Mouse (Mus musculus): ENCODE measurements at regions not wholly inside any gene's neighbourhood (a gene's known extent, or its start where the extent isn't known, plus 50 kb on each side); places are given as distances from the start of the nearest gene placed in this dataset.
"Not testable (repeated sequence)": the region's sequence is repeated elsewhere in the genome, so short reads cannot be mapped to it uniquely, and the experiment has no call there.

DNA sequence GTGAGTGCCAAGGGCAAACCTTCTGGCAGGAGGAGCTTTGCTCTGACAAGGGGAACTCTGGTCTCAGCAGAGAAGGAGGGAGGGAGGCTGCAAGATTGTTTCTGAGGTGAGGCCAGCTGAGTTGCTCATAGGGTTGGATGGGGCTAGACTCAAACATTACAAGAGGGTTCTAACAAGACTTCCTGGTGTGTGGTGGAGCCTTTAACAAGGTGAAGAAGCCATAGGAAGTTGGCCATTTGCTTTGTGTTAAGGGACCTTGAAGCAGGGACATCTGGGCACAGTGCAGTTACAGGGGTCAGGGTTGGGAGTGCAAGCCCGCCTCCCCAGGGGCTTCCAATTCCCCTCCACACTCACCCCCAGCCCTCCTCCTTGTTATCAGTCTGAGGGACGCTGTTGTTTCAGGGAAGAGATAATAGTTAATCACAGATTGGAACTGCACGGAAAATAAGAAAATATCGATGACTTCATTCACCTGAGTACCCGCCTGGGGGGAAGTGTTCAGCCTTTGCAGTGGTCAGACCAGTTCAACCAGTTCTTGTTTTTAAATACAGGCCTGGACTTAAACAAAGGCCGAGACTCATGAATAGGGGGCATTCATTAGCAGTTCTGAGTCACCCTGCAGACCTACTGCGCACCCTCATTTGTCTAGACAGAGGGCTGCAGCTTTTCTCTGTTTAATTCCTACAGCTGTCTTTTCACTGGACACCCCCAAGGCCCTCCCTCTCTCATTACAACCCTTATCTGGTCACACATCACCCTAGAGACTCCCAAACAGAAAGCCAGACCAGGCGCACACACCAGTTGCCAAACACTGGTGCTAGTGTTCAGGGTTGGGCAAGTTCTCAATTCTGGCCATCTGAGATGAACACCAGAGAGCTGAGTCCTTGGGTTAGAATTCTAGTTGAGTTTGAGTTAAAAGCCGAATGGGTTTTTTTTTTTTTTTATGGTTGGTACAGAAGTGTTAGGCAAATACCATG is 139.5 kb downstream of the Bcl2l11 start:
- DNase-seq (ENCODE audit: low spot score in 2 of 2) = no peak

DNA sequence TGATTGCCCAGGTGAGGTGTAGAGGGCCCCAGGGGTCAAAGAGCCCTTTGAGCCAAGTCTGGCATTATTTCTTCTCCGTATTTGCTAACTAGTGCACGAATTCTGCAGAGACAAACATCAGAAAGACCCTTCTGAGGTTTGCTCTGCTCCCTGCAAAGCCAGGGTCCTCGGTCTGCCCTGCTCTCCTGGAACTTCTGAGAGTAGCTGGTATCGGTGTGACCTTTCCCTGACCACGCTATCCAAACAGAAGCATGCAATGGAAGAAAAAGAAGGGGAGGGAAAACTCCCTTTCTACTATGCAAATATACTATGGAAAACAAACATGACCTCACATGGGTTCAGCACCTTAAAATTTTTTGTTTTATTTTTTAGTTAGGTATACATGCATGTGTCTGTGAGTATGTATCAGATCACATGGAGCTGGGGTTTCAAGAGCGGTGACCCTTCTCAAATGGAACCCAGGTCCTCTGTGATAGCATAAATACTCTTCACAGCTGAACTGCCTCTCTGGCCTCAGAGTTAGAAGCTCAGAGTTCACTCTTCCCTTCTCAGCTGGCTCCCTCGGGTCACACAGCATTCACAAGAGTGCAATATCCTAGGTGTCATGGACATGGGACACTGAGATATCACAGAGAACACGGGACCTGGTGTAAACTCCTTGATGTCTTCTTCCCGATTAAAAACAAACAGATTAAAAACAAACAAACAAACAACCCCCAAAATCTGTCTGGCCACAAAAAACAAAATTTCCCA is 144.7 kb downstream of the Bcl2l11 start:
- no peak for DNase-seq (ENCODE audit: low spot score in 2 of 2)

DNA sequence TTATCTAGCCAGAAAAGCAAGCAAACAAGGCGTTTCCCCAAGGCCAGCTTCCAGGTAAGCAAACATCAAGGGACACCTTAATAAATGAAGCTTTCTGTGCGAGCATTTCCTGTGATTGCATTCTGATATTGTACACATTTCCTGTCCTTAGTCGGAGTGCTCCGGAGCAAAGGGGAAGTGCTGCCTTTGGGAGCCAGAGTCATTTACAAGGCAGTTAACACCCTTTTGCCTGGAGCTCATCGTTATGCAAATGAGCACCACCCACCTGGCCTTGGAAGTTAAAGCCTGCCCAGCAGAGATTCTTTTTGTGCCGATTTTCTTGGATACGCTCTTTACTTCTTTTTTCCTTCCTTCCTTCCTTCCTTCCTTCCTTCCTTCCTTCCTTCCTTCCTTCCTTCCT is 147.0 kb downstream of the Bcl2l11 start:
- no peak for DNase-seq (ENCODE audit: low spot score in 2 of 2)

DNA sequence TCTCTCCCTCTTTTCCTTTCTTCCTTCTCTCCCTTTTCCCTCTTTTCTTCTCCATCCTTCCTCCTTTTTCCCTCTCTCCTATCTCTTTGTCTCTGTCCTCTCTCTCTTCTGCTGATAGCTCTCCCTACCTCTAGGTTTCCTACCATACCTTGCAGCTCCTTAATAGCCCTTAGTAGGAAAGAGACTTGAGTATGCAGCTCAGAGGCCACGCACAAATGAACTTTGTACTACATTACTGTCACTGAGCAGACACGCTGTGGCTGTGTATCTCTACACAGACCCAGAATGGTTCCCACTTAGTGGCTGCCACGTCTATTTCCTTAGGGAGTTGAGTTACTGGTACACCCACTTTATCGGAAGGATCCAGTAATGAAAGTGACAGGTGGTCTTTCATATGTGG is 147.5 kb downstream of the Bcl2l11 start:
- DNase-seq (ENCODE audit: low spot score in 2 of 2) = no peak

DNA sequence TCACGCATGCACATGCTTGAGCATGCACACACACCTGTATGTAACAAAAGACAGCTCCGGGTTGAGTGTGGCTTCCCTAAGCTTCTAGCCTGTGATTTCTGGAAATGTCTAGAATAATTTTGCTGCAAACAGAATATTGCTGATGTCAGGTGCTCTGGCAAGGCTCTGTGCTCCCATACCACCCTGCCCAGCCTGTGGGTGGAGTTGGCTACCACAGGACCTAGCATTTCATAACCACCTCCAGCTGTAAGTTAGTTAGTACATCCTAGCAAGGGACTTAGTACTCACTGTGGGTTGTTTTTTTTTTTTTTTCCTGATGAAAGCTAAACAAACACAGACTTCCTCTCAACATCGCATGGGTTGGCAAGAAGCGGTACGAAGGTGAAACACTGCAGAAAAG is 150.5 kb downstream of the Bcl2l11 start:
- no peak for DNase-seq (ENCODE audit: low spot score in 2 of 2)

DNA sequence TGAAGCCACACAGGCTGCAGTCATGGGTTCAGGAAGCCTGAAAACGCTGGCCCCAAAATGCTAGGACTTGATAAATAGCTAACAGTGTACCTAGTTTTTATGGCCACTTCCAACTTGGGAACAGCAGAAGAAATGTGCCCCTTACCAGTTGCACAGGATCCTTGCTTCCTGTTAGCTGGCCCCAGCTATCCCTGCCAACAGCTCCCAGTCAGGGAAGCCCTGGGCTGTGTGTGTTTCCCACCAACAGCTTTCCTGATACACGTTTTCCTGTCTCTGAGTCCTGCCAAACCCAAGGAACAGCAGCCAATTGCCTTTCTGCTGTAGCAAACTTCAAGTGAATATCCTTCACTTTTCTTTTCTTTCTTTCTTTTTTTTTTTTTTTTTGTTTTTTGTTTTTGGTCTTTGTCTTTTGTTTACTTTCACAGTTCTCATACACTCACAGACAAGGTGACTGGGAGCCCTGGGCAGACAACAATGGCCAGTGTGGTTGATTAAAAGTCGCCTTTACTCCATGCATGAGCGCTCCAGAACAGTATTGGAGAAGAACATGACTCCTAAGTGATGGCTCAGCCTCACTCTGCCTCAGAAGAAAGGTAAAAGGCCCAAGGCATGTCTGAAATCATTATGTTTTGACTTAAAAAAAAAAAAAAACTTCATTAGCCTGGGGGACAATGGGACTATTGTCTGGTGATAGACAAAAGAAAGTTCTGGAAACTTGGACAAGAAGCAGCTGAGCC is 151.7 kb downstream of the Bcl2l11 start:
- DNase-seq (ENCODE audit: low spot score in 2 of 2) = no peak

DNA sequence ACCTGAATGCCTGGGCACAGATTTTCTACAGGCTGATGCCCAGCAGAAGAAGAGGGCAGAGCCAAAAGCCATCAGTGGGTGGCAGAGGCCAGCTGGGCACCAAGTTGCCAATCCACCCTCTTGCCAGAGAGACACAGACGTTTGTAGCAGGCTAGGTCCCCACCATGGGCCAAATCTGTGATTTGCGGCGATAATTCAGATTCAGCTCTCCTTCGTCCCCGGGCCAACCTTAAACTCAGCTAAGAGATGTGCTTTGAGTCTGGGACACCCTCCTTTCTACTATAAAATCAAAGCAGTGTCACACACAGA is 152.2 kb downstream of the Bcl2l11 start:
- DNase-seq (ENCODE audit: low spot score in 2 of 2) = no peak

DNA sequence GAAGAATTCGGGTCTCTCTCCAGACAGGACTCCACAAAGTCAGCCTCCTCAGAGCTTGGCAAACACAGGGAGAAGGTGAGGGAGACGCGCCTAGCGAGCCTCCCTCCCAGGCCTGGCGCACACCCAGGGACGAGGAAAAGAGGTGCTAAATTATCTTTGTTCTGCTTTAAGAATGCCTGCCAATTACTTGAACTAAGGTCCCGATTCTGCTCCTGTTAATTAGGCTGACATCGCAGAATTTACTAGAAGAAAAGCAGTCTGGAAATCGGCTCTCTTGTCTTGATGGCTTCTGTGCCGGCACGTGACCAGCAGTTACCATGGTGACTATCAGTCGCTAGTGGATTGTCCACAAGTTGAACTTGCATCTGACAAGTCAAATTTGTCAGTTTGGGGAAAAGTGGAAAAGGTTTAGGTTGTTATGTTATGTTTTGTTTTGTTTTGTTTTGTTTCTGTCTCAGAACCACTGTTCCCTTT is 152.8 kb downstream of the Bcl2l11 start:
- no peak for DNase-seq (ENCODE audit: low spot score in 2 of 2)

DNA sequence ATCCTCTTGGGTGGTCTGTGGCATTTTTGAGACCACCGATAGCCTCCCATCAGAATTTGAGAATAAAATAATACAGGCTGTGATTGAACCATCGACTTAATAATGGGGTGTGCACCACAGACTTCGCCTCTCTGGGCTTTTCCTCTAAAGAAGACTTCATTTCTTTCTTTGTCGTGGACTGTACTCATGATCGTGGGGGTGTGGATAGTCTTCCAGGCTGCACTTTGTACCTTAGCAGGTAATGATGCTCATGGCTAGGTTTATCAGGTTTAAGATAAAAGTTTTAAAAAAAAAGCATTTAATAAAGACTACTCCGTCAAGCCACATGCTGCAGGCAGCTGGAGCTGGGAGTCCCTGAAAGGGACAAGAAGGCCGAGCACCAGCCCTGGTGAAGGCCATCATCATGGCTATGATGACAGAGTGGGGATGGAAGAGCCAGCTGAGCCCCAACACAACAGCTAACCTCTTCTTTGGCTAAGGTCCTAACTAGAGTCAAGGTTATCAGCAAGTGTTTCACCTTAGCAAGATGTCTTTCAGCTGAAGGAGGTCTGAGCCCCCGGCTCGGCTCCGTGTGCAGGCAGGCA is 153.4 kb downstream of the Bcl2l11 start:
- no peak for DNase-seq (ENCODE audit: low spot score in 2 of 2)

DNA sequence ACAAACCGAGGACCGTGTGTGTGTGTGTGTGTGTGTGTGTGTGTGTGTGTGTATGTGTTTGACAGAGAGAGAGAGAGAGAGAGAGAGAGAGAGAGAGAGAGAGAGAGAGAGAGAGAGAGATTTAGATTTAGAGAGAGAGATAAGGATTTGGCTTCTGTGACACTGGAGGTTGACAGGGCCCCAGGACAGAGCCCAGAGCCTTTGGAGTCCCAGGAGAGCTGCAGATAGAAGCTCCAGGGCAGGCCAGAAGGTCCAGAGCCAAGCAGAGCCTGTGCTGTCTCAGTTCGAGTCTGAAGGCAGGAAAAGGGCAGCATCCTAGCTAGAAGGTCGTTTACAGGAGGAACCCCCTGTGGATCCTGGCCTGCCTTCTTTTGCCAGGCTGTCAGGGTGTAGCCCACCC is 156.8 kb downstream of the Bcl2l11 start:
- no peak for DNase-seq (ENCODE audit: low spot score in 2 of 2)

DNA sequence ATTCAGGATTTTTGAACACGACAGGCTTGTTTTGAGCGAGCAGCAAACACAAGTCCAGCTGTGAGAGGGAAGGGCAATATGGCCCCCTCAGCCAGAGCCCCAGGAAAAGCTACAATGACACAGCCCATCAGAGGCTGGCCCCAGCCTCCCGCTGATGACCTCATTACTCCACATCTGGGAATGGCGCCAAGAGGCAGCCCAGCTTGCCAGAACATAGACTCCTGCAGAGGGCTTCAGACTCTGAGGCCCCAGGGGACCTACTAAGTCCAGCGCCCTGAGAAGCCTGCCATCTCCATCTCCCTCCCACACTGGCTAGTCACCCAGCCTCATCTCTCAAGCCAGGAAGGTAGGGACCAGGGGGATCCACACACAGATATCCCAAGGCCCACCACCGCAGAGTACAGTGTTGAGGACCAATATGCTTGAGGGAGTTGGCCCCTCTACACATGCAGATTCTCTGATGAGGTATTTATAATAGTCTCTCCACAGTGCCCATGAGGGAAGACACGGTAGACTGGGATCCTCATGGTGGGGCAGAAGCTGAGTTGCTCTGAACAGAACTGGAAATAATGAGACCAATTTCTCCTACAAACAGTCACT is 159.1 kb downstream of the Bcl2l11 start:
- peak; percentile 40 to 50 for DNase-seq (ENCODE audit: low spot score in 2 of 2)

DNA sequence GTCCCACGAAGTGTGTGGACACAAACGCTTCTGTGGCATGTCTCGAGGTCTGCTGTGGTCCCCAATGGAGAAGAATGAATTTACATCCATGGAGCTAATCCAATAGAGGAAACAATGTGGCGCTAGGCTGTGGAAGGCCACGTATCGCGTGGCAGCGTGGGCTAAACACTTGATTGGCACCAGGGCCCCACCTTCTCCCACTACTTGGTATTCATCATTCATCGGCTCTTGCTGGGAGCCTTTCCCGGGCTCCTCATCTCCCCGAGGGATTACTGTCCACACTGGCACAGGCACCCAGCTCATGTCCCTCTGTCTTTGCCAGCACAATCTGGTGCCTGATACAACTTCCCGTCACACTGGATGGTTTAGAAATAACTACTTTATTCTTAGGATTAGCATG is 159.6 kb downstream of the Bcl2l11 start:
- DNase-seq (ENCODE audit: low spot score in 2 of 2) = peak in 1 of 2 experiments; percentile 17

DNA sequence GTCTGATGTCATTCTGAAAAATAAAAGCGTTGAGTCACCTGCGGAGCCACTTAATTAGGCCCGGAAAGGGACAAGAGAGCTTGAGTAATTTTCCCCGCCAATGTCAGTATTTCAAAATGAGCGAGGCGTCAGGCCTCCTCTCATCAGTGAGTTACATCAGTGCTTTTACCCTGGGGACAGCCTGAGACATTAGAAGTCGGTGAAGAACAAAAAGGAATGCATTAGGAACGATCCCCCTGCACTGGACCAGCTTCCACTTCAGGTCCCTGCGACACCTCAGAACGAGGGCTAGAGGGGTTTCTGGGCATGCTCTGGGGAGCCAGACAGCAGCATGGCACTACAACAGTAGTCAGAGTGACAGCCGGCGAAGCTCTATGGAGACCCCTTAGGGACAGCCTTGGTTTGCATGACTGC is 162.3 kb downstream of the Bcl2l11 start:
- no peak for DNase-seq (ENCODE audit: low spot score in 2 of 2)

DNA sequence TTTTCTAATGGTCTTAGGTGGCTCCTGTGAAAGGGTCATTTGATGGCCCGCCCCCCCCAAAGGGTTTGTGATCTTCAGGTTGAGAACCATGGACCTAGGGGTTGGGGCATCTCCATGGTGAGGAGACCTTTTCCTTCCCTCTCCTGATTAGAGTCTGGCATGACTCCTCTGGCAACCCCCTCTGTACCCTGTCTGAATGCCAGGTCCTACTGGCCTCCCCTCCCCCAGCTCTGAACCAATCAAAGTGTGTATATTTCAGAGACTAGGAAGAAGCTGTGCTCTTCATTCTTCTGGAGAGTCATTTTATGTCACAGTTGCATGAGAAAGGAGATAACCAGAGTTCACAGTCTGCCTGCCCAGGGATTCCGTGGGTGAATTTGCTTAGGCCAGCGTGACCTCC is 164.8 kb downstream of the Bcl2l11 start:
- no peak for DNase-seq (ENCODE audit: low spot score in 2 of 2)

DNA sequence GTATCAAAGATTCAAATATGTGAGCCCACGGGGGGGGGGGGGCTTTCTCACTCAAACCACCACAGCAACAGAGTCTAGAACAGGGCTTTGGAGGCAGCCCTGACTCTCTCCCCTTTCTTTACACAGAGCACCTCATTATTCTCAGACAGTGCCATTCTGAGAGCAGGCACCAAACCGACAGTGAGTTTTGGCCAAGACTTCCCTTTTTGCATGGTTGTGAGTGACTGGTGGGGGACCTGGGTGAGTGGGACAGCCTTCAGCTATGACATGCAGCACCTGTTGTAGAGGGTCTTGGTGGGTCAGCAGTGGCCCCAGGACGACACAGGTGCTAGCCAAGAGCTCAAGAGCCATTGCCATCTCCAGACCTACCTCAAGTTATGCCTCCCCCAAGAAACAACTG is 168.8 kb downstream of the Bcl2l11 start:
- no peak for DNase-seq (ENCODE audit: low spot score in 2 of 2)

DNA sequence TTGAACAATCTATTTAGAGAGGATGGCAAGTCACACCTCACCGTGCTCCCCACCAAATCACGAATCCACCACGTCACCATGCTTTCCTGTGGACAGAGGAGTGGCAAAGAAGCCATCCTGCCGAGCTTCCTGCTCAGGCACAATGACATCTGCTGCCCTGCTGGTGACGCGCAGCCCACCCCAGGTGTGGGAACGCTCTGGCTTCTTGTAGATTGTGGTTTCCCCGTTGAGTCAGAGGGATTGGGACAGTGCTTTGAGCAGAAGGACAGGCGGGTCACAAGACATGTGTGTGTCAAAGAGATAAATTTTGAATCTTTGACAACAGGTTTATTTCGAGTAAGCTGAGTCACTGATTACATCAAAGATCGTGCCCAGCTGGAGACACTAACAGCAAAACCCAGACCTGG is 169.2 kb downstream of the Bcl2l11 start:
- DNase-seq (ENCODE audit: low spot score in 2 of 2) = no peak

DNA sequence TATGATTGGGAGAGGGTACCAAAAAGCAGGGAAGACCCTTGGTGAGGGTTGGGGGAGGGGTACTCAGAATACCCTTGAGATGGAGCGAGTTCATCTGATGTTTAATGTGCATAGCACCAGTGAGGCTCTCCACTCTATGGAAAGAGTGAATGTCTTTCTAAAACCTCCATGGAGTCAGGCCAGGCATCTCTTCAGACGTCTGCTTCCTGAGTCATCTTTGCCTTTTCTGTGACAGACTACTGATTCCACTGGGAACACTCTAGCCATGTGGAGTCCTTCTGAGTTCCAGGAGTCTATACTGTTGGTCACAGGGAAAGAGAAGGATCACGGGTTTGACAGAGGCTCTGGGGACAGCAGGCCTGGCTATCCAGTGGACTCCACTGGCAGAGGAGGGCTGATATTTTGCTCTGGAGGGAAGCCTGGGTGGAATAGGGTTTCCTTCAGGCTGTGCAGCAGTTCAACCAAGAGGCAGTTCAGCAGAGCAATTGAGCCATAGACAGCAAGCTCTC is 169.9 kb downstream of the Bcl2l11 start:
- no peak for DNase-seq (ENCODE audit: low spot score in 2 of 2)

DNA sequence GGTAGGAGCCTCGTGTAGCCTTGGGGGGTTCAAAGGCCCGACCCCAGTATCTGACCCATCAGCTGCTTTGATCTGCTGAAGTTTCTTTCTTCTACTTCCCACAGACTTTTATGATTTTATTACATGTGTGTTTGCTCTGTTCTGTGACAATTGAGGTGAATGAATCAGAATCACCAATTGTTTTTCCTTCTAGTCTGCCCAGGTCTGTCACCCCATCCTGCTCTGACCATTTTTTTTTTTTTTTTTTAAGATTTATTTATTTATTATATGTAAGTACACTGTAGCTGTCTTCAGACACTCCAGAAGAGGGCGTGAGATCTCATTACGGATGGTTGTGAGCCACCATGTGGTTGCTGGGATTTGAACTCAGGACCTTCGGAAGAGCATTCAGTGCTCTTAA is 170.6 kb downstream of the Bcl2l11 start:
- not testable (repeated sequence) for DNase-seq (ENCODE audit: low spot score in 2 of 2)

DNA sequence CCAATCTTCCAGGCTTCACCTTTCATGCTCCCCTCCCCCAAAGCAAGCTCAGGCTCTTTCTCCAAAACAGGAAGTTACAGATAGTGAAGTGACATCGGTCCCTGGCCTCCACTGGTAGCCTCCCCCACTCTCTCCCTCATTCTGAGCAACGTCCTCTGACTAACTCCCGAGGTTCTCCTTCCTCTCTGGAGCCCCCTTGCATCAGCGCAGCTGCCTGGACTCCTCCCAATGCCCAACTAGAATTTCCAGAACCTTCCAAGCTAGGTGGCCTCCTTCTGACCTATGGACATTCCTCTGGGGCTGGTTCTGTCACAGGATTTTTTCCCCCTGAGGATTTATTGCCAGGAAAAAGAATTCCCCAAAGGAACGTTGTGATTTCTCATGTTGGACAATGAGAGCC is 171.1 kb downstream of the Bcl2l11 start:
- DNase-seq (ENCODE audit: low spot score in 2 of 2) = no peak

DNA sequence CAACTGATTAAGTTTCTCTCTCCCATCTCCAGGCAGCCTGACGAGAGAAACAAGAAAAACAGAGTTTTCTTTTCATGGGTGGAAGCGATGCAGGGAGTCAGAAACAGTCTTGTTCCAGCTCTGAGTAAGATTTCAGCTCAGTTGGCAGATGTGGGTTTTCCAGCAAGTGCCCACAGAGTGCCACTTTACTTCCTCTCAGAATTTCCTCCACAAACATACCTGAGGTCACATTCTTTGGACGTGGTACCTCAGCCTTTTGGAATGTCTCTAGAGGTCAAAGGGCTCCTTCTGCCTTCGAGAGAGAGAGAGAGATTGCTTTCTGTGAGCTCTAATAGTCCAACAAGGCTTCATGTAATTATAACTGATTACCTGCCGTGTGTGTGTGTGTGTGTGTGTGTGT is 172.0 kb downstream of the Bcl2l11 start:
- DNase-seq (ENCODE audit: low spot score in 2 of 2) = no peak

DNA sequence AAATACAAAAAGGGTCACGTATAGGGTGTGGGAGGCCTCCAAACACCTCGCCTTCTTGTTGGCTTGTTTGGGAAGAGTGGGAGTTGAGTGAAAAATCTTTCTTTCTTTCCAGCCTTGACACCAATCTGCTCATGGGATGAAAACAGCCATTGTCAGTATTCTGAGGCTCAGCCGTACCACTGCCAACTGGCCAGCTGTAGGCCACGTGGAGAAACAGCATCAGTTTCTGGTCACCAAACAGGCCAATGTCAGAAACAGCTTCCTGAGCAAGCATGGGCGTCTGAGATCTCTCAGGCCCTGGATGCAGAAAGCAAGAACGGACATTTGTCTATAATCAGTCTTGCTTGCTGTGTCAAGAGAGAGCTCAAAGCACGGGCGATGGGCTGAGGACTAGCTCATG is 173.2 kb downstream of the Bcl2l11 start:
- DNase-seq (ENCODE audit: low spot score in 2 of 2) = no peak
